Mouse (Mus musculus) kidney, embryonic 14.5 days (tissue): ENCODE data around the gene Prune1. TPM values are rescaled to one million over a fixed set of nuclear protein-coding genes. Genes with fewer than 3 reads are reported as not detected.

Experiments
- ATAC-seq: fragments of 200-750 bp; cut with Nextera tagmentation; 2 replicates; pipeline ENCODE4 v1.8.0; 2017; ENCODE audit warnings: moderate number of reproducible peaks, mild to moderate bottlenecking, moderate TSS enrichment, moderate library complexity; ENCODE audit not compliant: low FRiP score, low TSS enrichment
- H3K27ac ChIP-seq: fragments of 300-500 bp; sonication (generic); 2 replicates; pipeline ENCODE4 v1.5.1; 2014; ENCODE audit warnings: low read depth, mild to moderate bottlenecking, low read length, moderate library complexity, mixed read lengths
- H3K27me3 ChIP-seq: fragments of 300-500 bp; sonication (generic); 2 replicates; pipeline ENCODE4 v1.6.1; 2014; ENCODE audit warnings: mild to moderate bottlenecking, low read length; ENCODE audit not compliant: control insufficient read depth, insufficient read depth
- H3K36me3 ChIP-seq: fragments of 300-500 bp; sonication (generic); 2 replicates; pipeline ENCODE4 v1.6.1; 2014; ENCODE audit warnings: low read length, mixed read lengths; ENCODE audit not compliant: control insufficient read depth, insufficient read depth
- H3K4me1 ChIP-seq: fragments of 300-500 bp; sonication (generic); 2 replicates; pipeline ENCODE4 v1.6.1; 2014; ENCODE audit warnings: low read length, mixed read lengths; ENCODE audit not compliant: control insufficient read depth, insufficient read depth
- H3K4me2 ChIP-seq: fragments of 300-500 bp; sonication (generic); replicated peaks from 2 replicates; pipeline ENCODE4 v1.6.1; 2014; ENCODE audit warnings: low read depth, mild to moderate bottlenecking, low read length
- H3K4me3 ChIP-seq: fragments of 300-500 bp; sonication (generic); 2 replicates; pipeline ENCODE4 v1.5.1; 2014; ENCODE audit warnings: mild to moderate bottlenecking, low read length
- H3K9ac ChIP-seq: fragments of 300-500 bp; sonication (generic); 2 replicates; pipeline ENCODE4 v1.6.1; 2014; ENCODE audit warnings: low read depth, mild to moderate bottlenecking, low read length, moderate library complexity
- H3K9me3 ChIP-seq: fragments of 300-500 bp; sonication (generic); 2 replicates; pipeline ENCODE4 v1.6.1; 2016; ENCODE audit warnings: low read length; ENCODE audit not compliant: control insufficient read depth
- WGBS: fragments of 180-500 bp; shearing (Covaris S2); extraction: QIAGEN DNeasy Blood & Tissue Kit; methylation state at CpG from one replicate; pipeline ENCODE4 v1.1.7; 2014; 5-methylcytosine and 5-hydroxymethylcytosine counted together
- polyA plus RNA-seq: library from polyadenylated mRNA; unstranded; fragments of >200 nt; fragmentation: Nextera tagmentation; extraction: Ambion mirVana; gene quantifications from 2 replicates; pipeline ENCODE4 v1.2.1, GENCODE M21; 2014

Prune1 gene
- polyA plus RNA-seq, 1 experiment from 2014 or later, result 22.1 TPM

DNA sequence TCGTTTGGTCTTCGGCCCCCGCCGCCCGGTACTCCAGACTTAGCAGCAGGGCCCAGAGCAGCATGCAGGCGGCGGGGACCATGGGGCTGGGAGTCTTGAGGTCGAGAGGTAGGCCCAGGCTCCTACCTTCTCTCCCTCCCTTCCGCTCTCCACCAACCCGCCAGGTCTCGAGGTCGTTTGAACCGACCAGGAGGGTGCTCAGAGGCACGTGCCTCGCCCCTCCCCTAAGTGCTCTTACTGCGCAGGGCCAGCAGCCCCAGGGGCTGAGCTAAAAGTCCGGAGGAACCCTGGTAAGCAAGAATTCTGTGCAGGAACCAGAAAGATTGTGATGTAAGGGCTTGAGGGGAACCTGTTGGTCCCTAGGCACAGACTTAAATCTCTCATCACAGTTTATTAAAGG, 41.0 kb downstream of the Prune1 start:
- 33% methylated on average over 17 of the region's 17 CpGs for WGBS
- Histone ChIP-seq H3K4me1 (0 out of 2 replicates have a peak, but pooled peaks cover 3% of the 10 kb centered on the region), H3K4me3 (no peak overlapping the region), H3K4me2 (peak overlapping the region; percentile 23; the same call in 1 of the 2 replicates), H3K9me3 (no peaks in the 10 kb centered on the region), H3K36me3 (peaks cover 18% of the 10 kb centered on the region), H3K27me3 (no peaks in the 10 kb centered on the region), H3K27ac (no peak overlapping the region), H3K9ac (no peak overlapping the region)
- ATAC-seq, result no peak; the same call in 1 of the 2 replicates

- ATAC-seq, result no peak
- Histone ChIP-seq H3K4me1 (0 out of 2 replicates have a peak, but pooled peaks cover 6% of the 10 kb centered on the region), H3K4me3 (no peak overlapping the region), H3K9me3 (no peaks in the 10 kb centered on the region), H3K9ac (no peak overlapping the region), H3K4me2 (no peak overlapping the region), H3K27me3 (no peaks in the 10 kb centered on the region), H3K27ac (no peak overlapping the region), H3K36me3 (peaks cover 28% of the 10 kb centered on the region)
- 90% methylated on average over 12 of the region's 12 CpGs for WGBS
Observed at GRCm38 (mm10) chr3:95239971-95240370, 41.9 kb downstream of the Prune1 start.

- H3K36me3 ChIP-seq, result peaks cover 37% of the 10 kb centered on the region
Observed at GRCm38 (mm10) chr3:95239022-95239421, 42.9 kb downstream of the Prune1 start.

DNA sequence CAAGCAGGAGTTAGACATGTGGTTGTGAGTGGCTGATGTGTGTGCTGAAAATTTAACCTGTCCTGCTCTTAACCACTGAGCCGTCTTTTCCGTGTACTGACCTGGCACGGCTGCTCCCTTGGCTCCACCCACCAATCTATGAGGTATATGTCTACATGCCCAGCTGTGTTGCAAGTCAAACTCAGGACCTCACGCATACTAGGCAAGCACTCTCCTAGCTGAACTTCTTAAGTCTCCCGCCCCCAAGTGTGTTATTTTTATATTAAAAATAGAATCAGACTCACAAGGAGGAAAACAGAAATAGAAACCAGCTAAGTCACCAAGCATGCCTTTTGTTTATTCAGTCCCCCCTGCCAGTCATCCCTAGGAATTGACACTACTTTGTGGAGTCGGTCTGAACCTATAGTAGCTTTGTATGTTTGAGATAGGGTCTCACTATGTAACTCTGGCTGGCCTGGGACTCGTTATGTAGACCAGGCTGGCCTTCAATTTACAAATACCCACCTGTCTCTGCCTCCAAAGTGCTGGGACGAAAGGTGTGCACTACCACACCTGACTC, 44.3 kb downstream of the Prune1 start:
- no peak overlapping the region for H3K4me3 ChIP-seq
- no peak overlapping the region for H3K27ac ChIP-seq
- peaks cover 51% of the 10 kb centered on the region for H3K36me3 ChIP-seq
- H3K4me1 ChIP-seq, result peaks cover 8% of the 10 kb centered on the region; the same call in 1 of the 2 replicates
- no peak overlapping the region for H3K4me2 ChIP-seq
- WGBS, result 90% methylated on average over 8 of the region's 8 CpGs
- H3K9ac ChIP-seq, result no peak overlapping the region
- no peaks in the 10 kb centered on the region for H3K9me3 ChIP-seq
- ATAC-seq, result no peak
- no peaks in the 10 kb centered on the region for H3K27me3 ChIP-seq

More at GRCm38 (mm10) chr3:95239022-95239421, 42.9 kb downstream of the Prune1 start:
- H3K27me3 ChIP-seq, result no peaks in the 10 kb centered on the region
- WGBS, result 89% methylated on average over 6 of the region's 6 CpGs
- H3K9ac ChIP-seq, result no peak overlapping the region
- H3K27ac ChIP-seq, result no peak overlapping the region
- no peak overlapping the region for H3K4me3 ChIP-seq
- ATAC-seq, result no peak
- H3K9me3 ChIP-seq, result no peaks in the 10 kb centered on the region
- H3K4me2 ChIP-seq, result no peak overlapping the region
- peaks cover 8% of the 10 kb centered on the region; the same call in 1 of the 2 replicates for H3K4me1 ChIP-seq

- peak overlapping the region; percentile 47; the same call in 1 of the 2 replicates for H3K27ac ChIP-seq
- no peak overlapping the region for H3K4me2 ChIP-seq
- WGBS, result 48% methylated on average over 23 of the region's 23 CpGs
- H3K9ac ChIP-seq, result no peak overlapping the region
- peaks cover 22% of the 10 kb centered on the region for H3K4me1 ChIP-seq
- peak; percentile 54; the same call in 1 of the 2 replicates for ATAC-seq
- no peaks in the 10 kb centered on the region for H3K9me3 ChIP-seq
- H3K27me3 ChIP-seq, result no peaks in the 10 kb centered on the region
- no peak overlapping the region for H3K4me3 ChIP-seq
- H3K36me3 ChIP-seq, result peaks cover 62% of the 10 kb centered on the region
Observed at GRCm38 (mm10) chr3:95235386-95236301, 46.2 kb downstream of the Prune1 start.

DNA sequence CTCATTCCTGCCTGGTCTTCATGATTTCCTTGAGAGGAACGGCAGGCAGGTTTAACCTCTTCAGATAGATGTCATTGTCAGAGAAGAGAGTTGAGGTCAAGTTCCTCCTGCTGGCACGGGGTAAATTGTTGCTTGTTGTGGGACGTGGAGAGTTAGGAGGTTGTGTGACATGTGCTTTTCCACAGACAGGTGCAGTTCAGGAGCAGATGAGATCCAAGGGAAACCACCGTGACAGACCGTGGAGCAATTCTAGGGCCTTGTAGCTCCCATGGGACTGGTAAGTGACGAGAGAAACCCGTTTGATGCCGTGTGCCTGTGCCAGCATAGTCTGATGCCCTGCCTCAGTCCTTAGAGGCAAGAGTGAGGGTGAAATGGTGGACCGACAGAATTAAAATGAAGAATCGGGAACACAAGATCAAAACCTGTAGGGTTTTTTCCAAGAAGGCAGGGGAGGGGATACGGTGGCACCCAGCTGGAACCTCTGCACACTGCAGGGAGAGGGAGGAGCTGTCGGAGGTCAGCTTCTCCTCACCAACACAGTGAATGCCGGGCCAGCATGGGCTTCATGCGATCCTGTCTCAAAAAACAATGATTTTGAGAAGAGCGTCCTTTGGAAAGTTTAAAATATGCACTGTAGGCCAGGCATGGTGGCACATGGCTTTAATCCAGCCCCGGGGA, 48.4 kb downstream of the Prune1 start:
- Histone ChIP-seq H3K4me3 (no peak overlapping the region), H3K27me3 (no peaks in the 10 kb centered on the region), H3K9ac (no peak overlapping the region), H3K36me3 (peaks cover 62% of the 10 kb centered on the region), H3K4me2 (no peak overlapping the region), H3K9me3 (no peaks in the 10 kb centered on the region), H3K4me1 (peaks cover 24% of the 10 kb centered on the region), H3K27ac (no peak overlapping the region)
- WGBS, result 85% methylated on average over 16 of the region's 16 CpGs
- no peak for ATAC-seq

- Histone ChIP-seq H3K4me2 (no peak overlapping the region), H3K4me1 (peaks cover 24% of the 10 kb centered on the region), H3K36me3 (peaks cover 59% of the 10 kb centered on the region), H3K9ac (no peak overlapping the region), H3K27me3 (no peaks in the 10 kb centered on the region), H3K9me3 (no peaks in the 10 kb centered on the region), H3K27ac (no peak overlapping the region), H3K4me3 (no peak overlapping the region)
- 79% methylated on average over 7 of the region's 7 CpGs for WGBS
- no peak for ATAC-seq
Observed at GRCm38 (mm10) chr3:95232771-95233170, 49.1 kb downstream of the Prune1 start.

GRCm38 (mm10) chr3:95231298-95232221, 50.3 kb downstream of the Prune1 start, which contains the start of gene Mllt11:
Gene Mllt11, minus strand, starts transcription at chr3:95232171.
- Histone ChIP-seq H3K4me1 (peaks cover 33% of the 10 kb centered on the region), H3K36me3 (peaks cover 49% of the 10 kb centered on the region), H3K4me3 (peak within 1 kb of the TSS; percentile 79; the same call in 1 of the 2 replicates), H3K27ac (peak within 1 kb of the TSS; percentile 91), H3K9ac (peak within 1 kb of the TSS; percentile 93; the same call in 1 of the 2 replicates), H3K27me3 (no peaks in the 10 kb centered on the region), H3K4me2 (peak within 1 kb of the TSS; percentile 90), H3K9me3 (no peaks in the 10 kb centered on the region)
- no peak for ATAC-seq
- 61% methylated on average over 13 of the region's 13 CpGs for WGBS
